Mouse (Mus musculus) E14TG2a.4 (cell line): ENCODE data around the gene Slc7a14.

Experiments used
- CTCF ChIP-seq: conservative IDR thresholded peaks from 2 replicates; pipeline ENCODE4 v1.5.1; 2014; ENCODE audit warnings: low read length
- NANOG ChIP-seq: IDR thresholded peaks from 2 replicates; pipeline ENCODE4 v1.6.1; 2014; ENCODE audit warnings: borderline replicate concordance, low read length, mixed read lengths

- TF ChIP-seq CTCF (no peak), NANOG (no peak)
These were observed 75.8 kb downstream of the Slc7a14 start for GRCm38 (mm10) chr3:31234356-31234755.
